Mouse (Mus musculus) stomach, embryonic 15.5 days (tissue): ENCODE measurements around the gene Fgfr1op2. TPM values are rescaled to one million over a fixed set of nuclear protein-coding genes. Genes with fewer than 3 reads are reported as not detected.
"Not testable (repeated sequence)": the region's sequence is repeated elsewhere in the genome, so short reads cannot be mapped to it uniquely, and the experiment has no call there.

Source experiments
- ATAC-seq: fragments of 200-750 bp; cut with Nextera tagmentation; 2 replicates; pipeline ENCODE4 v1.8.0; 2017; ENCODE audit warnings: low read depth, moderate number of reproducible peaks, moderate TSS enrichment; ENCODE audit not compliant: insufficient read depth, low FRiP score
- H3K27ac ChIP-seq: fragments of 300-500 bp; sonication (generic); 2 replicates; pipeline ENCODE4 v1.5.1; 2015; ENCODE audit warnings: mild to moderate bottlenecking, inconsistent platforms
- H3K27me3 ChIP-seq: fragments of 300-500 bp; sonication (generic); replicated peaks from 2 replicates; pipeline ENCODE4 v1.6.1; 2015; ENCODE audit warnings: inconsistent platforms
- H3K36me3 ChIP-seq: fragments of 300-500 bp; sonication (generic); 2 replicates; pipeline ENCODE4 v1.6.1; 2015; ENCODE audit warnings: inconsistent platforms
- H3K4me1 ChIP-seq: fragments of 300-500 bp; sonication (generic); 2 replicates; pipeline ENCODE4 v1.6.1; 2015; ENCODE audit warnings: inconsistent platforms
- H3K4me2 ChIP-seq: fragments of 300-500 bp; sonication (generic); 2 replicates; pipeline ENCODE4 v1.6.1; 2015; ENCODE audit warnings: mild to moderate bottlenecking, inconsistent platforms
- H3K4me3 ChIP-seq: fragments of 300-500 bp; sonication (generic); replicated peaks from 2 replicates; pipeline ENCODE4 v1.5.1; 2015; ENCODE audit warnings: inconsistent platforms
- H3K9ac ChIP-seq: fragments of 300-500 bp; sonication (generic); 2 replicates; pipeline ENCODE4 v1.6.1; 2015; ENCODE audit warnings: inconsistent platforms
- H3K9me3 ChIP-seq: fragments of 300-500 bp; sonication (generic); 2 replicates; pipeline ENCODE4 v1.6.1; 2016; ENCODE audit warnings: inconsistent platforms
- WGBS: fragments of 180-500 bp; shearing (Covaris S2); methylation state at CpG from one replicate; pipeline ENCODE4 v1.1.7; 2015; 5-methylcytosine and 5-hydroxymethylcytosine counted together
- polyA plus RNA-seq: library from polyadenylated mRNA; unstranded; fragments of >200 nt; fragmentation: Nextera tagmentation; extraction: Ambion mirVana; gene quantifications from 2 replicates; pipeline ENCODE4 v1.2.1, GENCODE M21; 2015

Gene Fgfr1op2
- polyA plus RNA-seq, 1 experiment from 2014 or later: 101 TPM

GRCm38 (mm10) chr6:146550421-146550820 lies 26.6 kb upstream of the Fgfr1op2 start:
- no peaks in the 10 kb centered on the region for H3K4me1 ChIP-seq
- H3K27ac ChIP-seq: no peak overlapping the region
- H3K4me3 ChIP-seq: no peak overlapping the region
- no peak for ATAC-seq
- H3K4me2 ChIP-seq: no peak overlapping the region
- no peaks in the 10 kb centered on the region for H3K9me3 ChIP-seq
- no peaks in the 10 kb centered on the region for H3K27me3 ChIP-seq
- 84% methylated on average over 2 of the region's 2 CpGs for WGBS
- H3K36me3 ChIP-seq: peaks cover 33% of the 10 kb centered on the region
- no peak overlapping the region for H3K9ac ChIP-seq

GRCm38 (mm10) chr6:146551326-146551725 lies 25.7 kb upstream of the Fgfr1op2 start:
- peaks cover 40% of the 10 kb centered on the region for H3K36me3 ChIP-seq
- H3K27ac ChIP-seq: no peak overlapping the region
- no peaks in the 10 kb centered on the region for H3K9me3 ChIP-seq
- no peak overlapping the region for H3K4me2 ChIP-seq
- no peak overlapping the region for H3K4me3 ChIP-seq
- H3K9ac ChIP-seq: no peak overlapping the region
- no peaks in the 10 kb centered on the region for H3K4me1 ChIP-seq
- ATAC-seq: no peak
- no peaks in the 10 kb centered on the region for H3K27me3 ChIP-seq

DNA sequence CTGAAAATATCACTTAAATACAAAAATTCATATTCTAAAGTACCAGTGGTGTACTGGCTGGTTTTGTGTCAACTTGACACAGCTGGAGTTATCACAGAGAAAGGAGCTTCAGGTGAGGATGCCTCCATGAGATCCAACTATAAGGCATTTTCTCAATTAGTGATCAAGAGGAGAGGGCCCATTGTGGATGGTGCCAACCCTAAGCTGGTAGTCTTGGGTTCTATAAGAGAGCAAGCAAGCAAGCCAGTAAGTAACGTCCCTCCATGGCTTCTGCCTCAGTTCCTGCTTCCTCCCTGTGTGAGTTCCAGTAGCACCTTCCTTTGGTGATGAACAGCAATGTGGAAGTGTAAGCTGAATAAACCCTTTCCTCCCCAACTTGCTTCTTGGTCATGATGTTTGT lies 14.5 kb upstream of the Fgfr1op2 start:
- H3K9me3 ChIP-seq, H3K27me3 ChIP-seq, H3K27ac ChIP-seq, ATAC-seq, H3K9ac ChIP-seq, H3K4me3 ChIP-seq, H3K4me2 ChIP-seq, H3K4me1 ChIP-seq: not testable (repeated sequence)
- H3K36me3 ChIP-seq: peaks cover 25% of the 10 kb centered on the region
- 80% methylated on average over 1 of the region's 1 CpGs for WGBS

- H3K4me1 ChIP-seq: peaks cover 3% of the 10 kb centered on the region; the same call in 1 of the 2 replicates
- ATAC-seq: no peak
- no peak overlapping the region for H3K4me2 ChIP-seq
- no peak overlapping the region for H3K9ac ChIP-seq
- H3K4me3 ChIP-seq: no peak overlapping the region
- H3K27me3 ChIP-seq: no peaks in the 10 kb centered on the region
- peaks cover 3% of the 10 kb centered on the region; the same call in 1 of the 2 replicates for H3K36me3 ChIP-seq
- H3K9me3 ChIP-seq: no peaks in the 10 kb centered on the region
- H3K27ac ChIP-seq: no peak overlapping the region
Measured at GRCm38 (mm10) chr6:146572073-146572472, 4.9 kb upstream of the Fgfr1op2 start.

- ATAC-seq: peak; percentile 95
- Histone ChIP-seq H3K9me3 (no peaks in the 10 kb centered on the region), H3K36me3 (no peaks in the 10 kb centered on the region), H3K27me3 (no peaks in the 10 kb centered on the region), H3K4me2 (peak within 1 kb of the TSS; percentile 81), H3K9ac (peak within 1 kb of the TSS; percentile 96), H3K27ac (peak within 1 kb of the TSS; percentile 97), H3K4me1 (peaks cover 6% of the 10 kb centered on the region; the same call in 1 of the 2 replicates), H3K4me3 (peak within 1 kb of the TSS; percentile 79)
- under 1% methylated on average over 77 of the region's 77 CpGs for WGBS
Measured at GRCm38 (mm10) chr6:146577310-146578109, 507 bp downstream of the Fgfr1op2 start, which contains the start of gene Ints13. Gene Ints13, minus strand, starts transcription at chr6:146577835.

DNA sequence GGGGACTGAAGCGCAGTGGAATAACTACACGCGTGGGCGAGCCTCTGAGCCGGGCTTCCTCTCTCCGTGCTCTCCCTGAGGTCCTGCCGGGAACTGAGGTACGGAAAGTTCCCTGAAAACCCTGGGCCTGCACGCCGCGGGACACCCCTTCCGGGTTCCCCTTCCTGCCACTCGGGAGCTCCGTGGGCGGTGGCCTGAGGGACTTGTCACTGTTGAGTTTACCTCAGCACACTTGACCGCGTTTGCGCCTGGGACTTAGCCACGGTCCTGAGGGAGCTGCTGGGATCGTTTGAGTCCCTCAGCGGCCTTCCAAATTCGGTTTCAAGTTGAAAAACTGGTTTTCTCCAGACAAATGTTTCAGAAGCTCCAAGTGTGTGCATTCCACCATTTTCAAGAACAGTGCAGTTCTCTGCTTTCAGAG lies 1.1 kb downstream of the Fgfr1op2 start:
- under 1% methylated on average over 22 of the region's 22 CpGs for WGBS
- Histone ChIP-seq H3K27me3 (no peaks in the 10 kb centered on the region), H3K4me1 (peaks cover 6% of the 10 kb centered on the region; the same call in 1 of the 2 replicates), H3K9ac (peak overlapping the region; percentile 96), H3K9me3 (no peaks in the 10 kb centered on the region), H3K4me2 (peak overlapping the region; percentile 81), H3K36me3 (no peaks in the 10 kb centered on the region), H3K4me3 (peak overlapping the region; percentile 79), H3K27ac (peak overlapping the region; percentile 97)
- peak; percentile 67 for ATAC-seq

DNA sequence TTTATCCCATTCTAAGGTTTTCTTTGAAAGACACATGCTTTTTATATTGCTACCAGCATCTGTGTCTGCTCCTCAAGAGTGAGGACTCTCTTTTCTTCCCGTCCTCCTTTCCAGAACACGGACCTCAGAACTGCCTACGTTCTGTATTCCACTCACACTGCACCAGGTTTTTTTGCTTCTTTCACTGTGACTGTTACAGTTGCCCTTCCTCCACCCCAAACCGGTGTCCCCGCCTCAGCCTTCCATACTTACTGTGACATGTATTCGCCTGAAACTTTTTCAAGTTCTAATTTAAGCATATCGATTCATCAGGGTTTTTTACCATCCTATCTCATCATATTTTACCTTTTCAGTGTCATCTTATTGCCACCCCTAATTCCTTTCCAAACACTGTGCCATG lies 1.6 kb downstream of the Fgfr1op2 start:
- Histone ChIP-seq H3K4me3 (peak overlapping the region; percentile 79), H3K36me3 (no peaks in the 10 kb centered on the region), H3K4me2 (peak overlapping the region; percentile 81), H3K4me1 (peaks cover 6% of the 10 kb centered on the region; the same call in 1 of the 2 replicates), H3K9me3 (no peaks in the 10 kb centered on the region), H3K9ac (peak overlapping the region; percentile 96; the same call in 1 of the 2 replicates), H3K27me3 (no peaks in the 10 kb centered on the region), H3K27ac (peak overlapping the region; percentile 97)
- ATAC-seq: no peak
- WGBS: 7% methylated on average over 7 of the region's 7 CpGs

DNA sequence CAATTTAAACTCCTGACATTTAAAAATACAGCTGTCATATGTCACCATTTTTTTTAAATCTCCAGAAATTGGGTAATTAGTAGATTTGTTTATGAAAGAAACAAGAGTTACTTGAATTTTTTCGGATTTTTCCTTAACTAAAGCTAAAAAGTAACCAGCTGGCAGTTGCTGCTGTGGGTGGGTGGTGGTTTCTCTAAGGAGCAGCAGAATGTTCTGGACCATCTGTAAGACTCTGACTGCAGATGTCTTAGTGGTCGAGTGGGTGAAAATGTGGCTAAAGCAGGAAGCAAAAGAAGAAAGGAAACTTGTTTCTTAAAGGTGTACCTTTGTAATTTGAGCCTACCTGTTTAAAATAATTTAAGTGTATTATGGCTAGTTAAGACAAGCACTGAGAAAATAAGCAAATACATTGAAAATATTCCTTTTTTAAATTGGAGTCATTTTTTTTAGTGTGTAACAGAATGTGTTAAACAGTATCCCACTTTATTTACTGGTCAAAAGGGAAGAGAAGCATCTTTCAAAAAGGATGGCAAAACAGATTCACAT lies 3.5 kb downstream of the Fgfr1op2 start:
- H3K36me3 ChIP-seq: no peaks in the 10 kb centered on the region; the same call in 1 of the 2 replicates
- no peak for ATAC-seq
- H3K27me3 ChIP-seq: no peaks in the 10 kb centered on the region
- no peaks in the 10 kb centered on the region for H3K9me3 ChIP-seq
- H3K4me1 ChIP-seq: peaks cover 6% of the 10 kb centered on the region; the same call in 1 of the 2 replicates
- no peak overlapping the region for H3K9ac ChIP-seq
- no peak overlapping the region for H3K4me3 ChIP-seq
- 27% methylated on average over 2 of the region's 2 CpGs for WGBS
- no peak overlapping the region for H3K4me2 ChIP-seq
- no peak overlapping the region for H3K27ac ChIP-seq

DNA sequence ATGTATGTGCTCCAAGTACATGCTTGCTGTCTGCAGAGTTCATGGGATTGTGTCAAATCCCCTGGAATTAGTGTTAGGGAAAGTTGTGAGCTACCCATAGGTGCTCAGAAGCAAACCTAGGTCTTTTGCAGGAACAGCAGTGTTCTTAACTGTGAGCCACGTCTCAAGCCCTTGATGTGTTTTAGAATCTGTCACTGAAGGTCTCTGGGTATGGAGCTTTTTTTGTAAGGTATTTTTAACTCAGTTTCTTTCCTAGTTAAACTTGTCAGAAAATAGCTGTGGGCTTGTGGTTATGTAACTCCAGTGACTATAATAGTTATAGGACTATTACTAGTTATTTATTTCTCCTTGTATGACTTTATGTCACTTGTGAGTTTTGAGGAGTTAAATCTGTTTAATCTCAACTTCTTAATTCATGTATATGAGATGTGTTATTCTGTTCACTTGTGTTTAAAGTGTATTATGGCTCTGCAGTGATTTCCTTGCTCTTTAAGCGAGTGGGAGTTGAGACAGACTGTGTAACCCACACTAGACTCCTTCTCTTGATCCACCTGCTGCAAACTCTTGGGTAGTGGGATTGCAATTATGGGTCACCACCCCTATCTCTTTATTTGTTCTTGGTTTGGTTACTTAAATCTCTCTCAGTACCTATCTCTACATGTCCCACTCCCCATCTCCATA lies 6.5 kb downstream of the Fgfr1op2 start:
- H3K4me1 ChIP-seq: peaks cover 2% of the 10 kb centered on the region; the same call in 1 of the 2 replicates
- H3K4me2 ChIP-seq: no peak overlapping the region
- peaks cover 18% of the 10 kb centered on the region for H3K36me3 ChIP-seq
- no peak overlapping the region for H3K27ac ChIP-seq
- H3K9me3 ChIP-seq: no peaks in the 10 kb centered on the region
- no peaks in the 10 kb centered on the region for H3K27me3 ChIP-seq
- ATAC-seq: no peak
- H3K4me3 ChIP-seq: no peak overlapping the region
- no peak overlapping the region for H3K9ac ChIP-seq
- WGBS: 61% methylated on average over 2 of the region's 2 CpGs

DNA sequence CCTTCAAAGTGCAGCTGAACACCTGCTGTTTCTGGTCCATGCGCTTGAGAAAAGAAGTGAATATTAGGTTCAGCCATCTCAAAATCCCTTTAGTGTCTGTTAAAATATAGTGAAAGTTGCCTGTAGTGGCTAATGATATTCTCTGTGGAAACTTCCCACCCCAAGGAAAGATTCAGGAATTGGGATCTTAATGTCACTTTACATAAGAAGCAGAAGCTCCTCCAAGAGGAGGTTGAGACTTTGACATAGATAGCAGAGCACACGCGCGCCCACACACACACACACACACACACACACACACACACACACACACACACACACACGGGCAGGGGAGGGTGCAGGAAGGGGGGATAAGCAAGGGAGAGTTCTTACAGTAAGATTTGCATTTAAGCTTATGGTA lies 8.1 kb downstream of the Fgfr1op2 start:
- 92% methylated on average over 5 of the region's 5 CpGs for WGBS

GRCm38 (mm10) chr6:146602601-146603000 lies 25.6 kb downstream of the Fgfr1op2 start:
- no peak overlapping the region for H3K4me3 ChIP-seq
- H3K27me3 ChIP-seq: no peaks in the 10 kb centered on the region
- ATAC-seq: no peak
- H3K27ac ChIP-seq: no peak overlapping the region
- H3K9me3 ChIP-seq: no peaks in the 10 kb centered on the region
- WGBS: 83% methylated on average over 4 of the region's 4 CpGs
- H3K4me2 ChIP-seq: no peak overlapping the region
- peaks cover 31% of the 10 kb centered on the region for H3K36me3 ChIP-seq
- H3K9ac ChIP-seq: no peak overlapping the region
- no peaks in the 10 kb centered on the region for H3K4me1 ChIP-seq

More for the DNA sequence above, 8.1 kb downstream of the Fgfr1op2 start:
- ATAC-seq: no peak
- Histone ChIP-seq H3K9me3 (no peaks in the 10 kb centered on the region), H3K27ac (no peak overlapping the region), H3K4me1 (no peaks in the 10 kb centered on the region; the same call in 1 of the 2 replicates), H3K9ac (no peak overlapping the region), H3K36me3 (peaks cover 32% of the 10 kb centered on the region), H3K4me3 (no peak overlapping the region), H3K4me2 (no peak overlapping the region), H3K27me3 (no peaks in the 10 kb centered on the region)

DNA sequence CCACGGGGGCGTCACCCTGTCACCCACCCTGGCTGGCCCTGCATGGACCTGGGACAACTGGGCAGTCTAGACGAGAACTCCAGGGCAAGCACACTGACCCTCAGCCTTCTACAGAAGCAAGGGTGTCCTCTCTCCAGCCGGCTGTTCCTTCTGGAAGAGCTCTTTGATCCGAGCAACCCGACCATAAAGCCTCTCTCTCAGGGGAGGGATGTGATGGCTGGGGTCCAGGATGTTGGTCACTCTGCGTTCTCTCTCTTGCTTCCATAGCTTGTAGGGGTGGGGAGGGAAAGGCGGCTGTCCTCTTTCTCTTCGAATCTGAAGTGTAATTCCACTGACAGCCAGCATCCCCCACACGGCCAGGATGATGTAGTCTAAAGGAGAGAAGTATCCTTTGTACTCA lies 26.6 kb downstream of the Fgfr1op2 start:
- WGBS: 85% methylated on average over 10 of the region's 10 CpGs
- peaks cover 31% of the 10 kb centered on the region for H3K36me3 ChIP-seq

More for the DNA sequence above, 26.6 kb downstream of the Fgfr1op2 start:
- H3K9me3 ChIP-seq: no peaks in the 10 kb centered on the region
- no peak overlapping the region for H3K27ac ChIP-seq
- no peak overlapping the region for H3K4me2 ChIP-seq
- no peaks in the 10 kb centered on the region for H3K4me1 ChIP-seq
- H3K27me3 ChIP-seq: no peaks in the 10 kb centered on the region
- no peak overlapping the region for H3K4me3 ChIP-seq
- ATAC-seq: no peak
- H3K9ac ChIP-seq: no peak overlapping the region
